In genomic region chr6:22448906-22449305, GRCm38 (mm10) we compare ENCODE assay signal across 26 mouse cellular contexts.
DNase-seq lines count a peak whose midpoint lies in the region; ATAC-seq and TF ChIP-seq lines count a peak whose summit lies in the region.
"Had no signal": no experiment of that assay in that cellular context is flagged by ENCODE, and none has a peak within 500 bp of the region (broad histone marks: within the 10 kb centered on the region; RNA-seq: fewer than 3 reads in every experiment).

No protein-coding gene starts in this region.

- ATAC-seq in liver, postnatal 0 days = no peak
- ATAC-seq in G1E (ENCODE audit: extremely low read depth, insufficient number of reproducible peaks, low FRiP score, poor library complexity, severe bottlenecking) = peak; percentile 40
- ATAC-seq: activated CD4-positive, CD25-positive, alpha-beta regulatory T cell, adult 4 months; CD4-positive, CD25-positive, alpha-beta regulatory T cell, adult 4 months; forebrain, embryonic 13.5 days; forebrain, embryonic 15.5 days; forebrain, postnatal 0 days; Patski had no signal

- intact Hi-C loops in gastrocnemius, adult 2 months (cut with DNase I) = no loop called here

- no peak overlapping the region for H3K27ac ChIP-seq in liver, adult 2 months (replicated peaks; ENCODE audit: insufficient read depth, low read depth, low read length)
- H3K27ac ChIP-seq in liver, postnatal 0 days (ENCODE audit: low read depth) = no peak overlapping the region
- peak overlapping the region; percentile 96 for H3K27ac ChIP-seq in embryonic fibroblast, embryonic 13.5 days (ENCODE audit: insufficient read depth, low read length)
- no peak overlapping the region for H3K27ac ChIP-seq in gastrocnemius, adult 2 months
- H3K27ac ChIP-seq: embryonic facial prominence, embryonic 13.5 days; embryonic facial prominence, embryonic 15.5 days; forebrain, embryonic 13.5 days; forebrain, embryonic 15.5 days had no signal

- no peak for TF ChIP-seq EP300 in liver, postnatal 0 days (IDR thresholded peaks at IDR 0.05; ENCODE audit: low read depth)

- H3K4me1 ChIP-seq in liver, adult 2 months (ENCODE audit: control insufficient read depth, insufficient read depth, low read length) = no peaks in the 10 kb centered on the region
- peaks cover 8% of the 10 kb centered on the region for H3K4me1 ChIP-seq in liver, postnatal 0 days (ENCODE audit: insufficient read depth)
- H3K4me1 ChIP-seq in G1E (ENCODE audit: insufficient read depth, low read depth, low read length) = peaks cover 58% of the 10 kb centered on the region
- H3K4me1 ChIP-seq in embryonic fibroblast, embryonic 13.5 days (ENCODE audit: control insufficient read depth, insufficient read depth, low read length) = peaks cover 10% of the 10 kb centered on the region
- H3K4me1 ChIP-seq: embryonic facial prominence, embryonic 13.5 days; embryonic facial prominence, embryonic 15.5 days; forebrain, embryonic 15.5 days had no signal

- no peaks in the 10 kb centered on the region for H3K9me3 ChIP-seq in liver, postnatal 0 days (ENCODE audit: low read length)
- no peaks in the 10 kb centered on the region for H3K9me3 ChIP-seq in G1E (replicated peaks)
- H3K9me3 ChIP-seq: embryonic facial prominence, embryonic 13.5 days; embryonic facial prominence, embryonic 15.5 days; forebrain, embryonic 13.5 days; forebrain, embryonic 15.5 days had no signal

- no peaks in the 10 kb centered on the region for H3K27me3 ChIP-seq in liver, adult 2 months (ENCODE audit: control insufficient read depth, insufficient read depth, low read length)
- no peaks in the 10 kb centered on the region for H3K27me3 ChIP-seq in liver, postnatal 0 days (ENCODE audit: insufficient read depth, low read length)
- no peaks in the 10 kb centered on the region for H3K27me3 ChIP-seq in G1E (ENCODE audit: insufficient read depth, low read length)
- H3K27me3 ChIP-seq: CH12.LX; embryonic facial prominence, embryonic 13.5 days; embryonic facial prominence, embryonic 15.5 days; forebrain, embryonic 13.5 days; forebrain, embryonic 15.5 days; Patski had no signal

- no peak overlapping the region for H3K4me3 ChIP-seq in liver, adult 2 months (ENCODE audit: insufficient read depth, low read depth, low read length)
- H3K4me3 ChIP-seq in liver, postnatal 0 days (ENCODE audit: low read depth, low read length) = no peak overlapping the region
- H3K4me3 ChIP-seq in G1E (ENCODE audit: low read depth, low read length) = no peak overlapping the region
- no peak overlapping the region for H3K4me3 ChIP-seq in embryonic fibroblast, embryonic 13.5 days (ENCODE audit: insufficient read depth, low read length)
- H3K4me3 ChIP-seq in gastrocnemius, adult 2 months = no peak overlapping the region
- H3K4me3 ChIP-seq: embryonic facial prominence, embryonic 13.5 days; embryonic facial prominence, embryonic 15.5 days; forebrain, embryonic 13.5 days; forebrain, embryonic 15.5 days had no signal

- TF ChIP-seq POLR2A in liver, adult 2 months (IDR thresholded peaks at IDR 0.05; ENCODE audit: extremely low read depth, insufficient read depth, low read length) = no peak
- TF ChIP-seq POLR2A in embryonic fibroblast, embryonic 13.5 days (IDR thresholded peaks at IDR 0.05; ENCODE audit: low read depth, low read length) = no peak

- no peaks in the 10 kb centered on the region for H3K36me3 ChIP-seq in liver, adult 2 months (ENCODE audit: control insufficient read depth, insufficient read depth, low read length)
- no peaks in the 10 kb centered on the region for H3K36me3 ChIP-seq in liver, postnatal 0 days (replicated peaks; ENCODE audit: insufficient read depth, low read length)
- no peaks in the 10 kb centered on the region for H3K36me3 ChIP-seq in G1E (replicated peaks)
- H3K36me3 ChIP-seq: embryonic facial prominence, embryonic 13.5 days; embryonic facial prominence, embryonic 15.5 days; forebrain, embryonic 15.5 days had no signal

- WGBS in liver, adult 2 months = 80% methylated on average over 9 of the region's 9 CpGs
- 74% methylated on average over 9 of the region's 9 CpGs for WGBS in liver, postnatal 0 days (ENCODE audit: insufficient replicate concordance)

- no peaks in the 10 kb centered on the region for H3K79me2 ChIP-seq in liver, adult 2 months (ENCODE audit: control insufficient read depth, insufficient read depth, low read length)

- TF ChIP-seq CTCF in liver, adult 2 months (IDR thresholded peaks at IDR 0.05; ENCODE audit: low read depth, low read length) = no peak
- TF ChIP-seq CTCF in liver, postnatal 0 days (IDR thresholded peaks at IDR 0.05; ENCODE audit: low read depth) = no peak
- no peak for TF ChIP-seq CTCF in G1E (IDR thresholded peaks at IDR 0.05; ENCODE audit: low read depth, low read length)
- TF ChIP-seq CTCF in embryonic fibroblast, embryonic 13.5 days (IDR thresholded peaks at IDR 0.05; ENCODE audit: borderline replicate concordance, insufficient read depth, low read length) = no peak
- TF ChIP-seq CTCF in gastrocnemius, adult 2 months (IDR thresholded peaks at IDR 0.05) = no peak

- DNase-seq in liver, adult 2 months (ENCODE audit: extremely low read depth, low read depth, low spot score) = peak; percentile 65
- DNase-seq in liver, postnatal 0 days = no peak
- DNase-seq in G1E (ENCODE audit: low spot score) = no peak
- DNase-seq in spleen, postnatal 36 days (ENCODE audit: low spot score in 2 of 2) = no peak
- DNase-seq in gastrocnemius, adult 2 months = no peak
- no peak for DNase-seq in layer of hippocampus, postnatal 36 days
- DNase-seq: adrenal gland, postnatal 10 days; adrenal gland, postnatal 25 days; B cell, adult 2 months; cerebellum, adult 11 months; cerebellum, adult 18-20 months; cerebellum, adult 8-10 months; cerebellum, adult 9-11 months; cerebellum, postnatal 14 days; cerebellum, postnatal 36 days; embryo, embryonic 11 days; forebrain, postnatal 0 days had no signal

- no peak overlapping the region for H3K9ac ChIP-seq in liver, adult 2 months (ENCODE audit: low read depth, low read length)
- no peak overlapping the region for H3K9ac ChIP-seq in liver, postnatal 0 days (replicated peaks)
- H3K9ac ChIP-seq: embryonic facial prominence, embryonic 13.5 days; embryonic facial prominence, embryonic 15.5 days; forebrain, embryonic 13.5 days; forebrain, embryonic 15.5 days; forebrain, postnatal 0 days had no signal

- no peak overlapping the region for H3K4me2 ChIP-seq in liver, postnatal 0 days (ENCODE audit: low read depth, low read length)
- H3K4me2 ChIP-seq: embryonic facial prominence, embryonic 13.5 days; embryonic facial prominence, embryonic 15.5 days; forebrain, embryonic 13.5 days; forebrain, embryonic 15.5 days had no signal
